Mouse (Mus musculus) hematopoietic stem cell, adult 5-6 weeks (primary cell): Measurements from ENCODE around the gene Zfp54. TPM values are rescaled to one million over a fixed set of nuclear protein-coding genes. Genes with fewer than 3 reads are reported as not detected.

Experiments used
- total RNA-seq: library from RNA; stranded (forward); fragments of 172-1452, 232-1000 nt; gene quantifications from 2 replicates; pipeline ENCODE4 v1.2.3, GENCODE M21; 2017

Zfp54 gene
- total RNA-seq, 1 experiment from 2014 or later, result 8.1 TPM

Other genes with a start within 250 kb of the Zfp54 start
- gene Vmn1r234, start 197.1 kb upstream of the Zfp54 start, total RNA-seq, result not detected in 2 replicates
- not detected in 2 replicates for gene Vmn1r235, start 166.8 kb upstream of the Zfp54 start, total RNA-seq
- gene Vmn1r236, start 140.3 kb upstream of the Zfp54 start, total RNA-seq, result not detected in 2 replicates
- not detected in 2 replicates for gene Vmn1r237, start 111.4 kb upstream of the Zfp54 start, total RNA-seq
- 17.1 and 24.3 TPM in 2 replicates for gene Zfp677, start 39.5 kb upstream of the Zfp54 start, total RNA-seq
- 18.8 and 21.4 TPM in 2 replicates for gene Zfp51, start 27.1 kb downstream of the Zfp54 start, total RNA-seq
- gene Zfp53, start 65.8 kb downstream of the Zfp54 start, total RNA-seq, result 19.3 and 19.5 TPM in 2 replicates
- gene Zfp52, start 112.3 kb downstream of the Zfp54 start, total RNA-seq, result 37.0 and 59.6 TPM in 2 replicates
- gene Zfp948, start 143.8 kb downstream of the Zfp54 start, total RNA-seq, result 2.0 and 3.5 TPM in 2 replicates
- 3.9 TPM in 2 replicates for gene Zfp983, start 227.4 kb downstream of the Zfp54 start, total RNA-seq